Mouse (Mus musculus): ENCODE measurements at regions not wholly inside any gene's neighbourhood (a gene's known extent, or its start where the extent isn't known, plus 50 kb on each side); places are given as distances from the start of the nearest gene placed in this dataset.

DNA sequence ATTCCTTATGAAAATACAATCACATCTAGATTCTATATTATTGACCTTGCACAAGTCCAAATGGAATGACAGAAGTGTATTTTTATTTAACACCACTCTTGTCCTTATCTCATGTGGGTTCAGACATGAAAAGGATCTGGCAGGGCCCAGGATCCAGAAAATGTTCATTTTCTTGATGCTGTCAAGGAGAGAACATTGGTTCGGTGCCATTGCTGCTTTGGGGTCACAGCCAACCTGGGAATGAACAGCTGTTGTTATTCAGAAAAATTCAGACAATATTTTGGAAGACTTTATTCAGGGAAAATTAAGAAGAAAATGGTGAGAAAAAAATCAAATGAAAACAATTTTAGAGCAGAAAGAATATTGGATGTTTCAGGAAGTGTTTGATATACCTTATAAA lies 590.0 kb downstream of the Iqcm start:
- no peak for DNase-seq (ENCODE audit: low read depth)

DNA sequence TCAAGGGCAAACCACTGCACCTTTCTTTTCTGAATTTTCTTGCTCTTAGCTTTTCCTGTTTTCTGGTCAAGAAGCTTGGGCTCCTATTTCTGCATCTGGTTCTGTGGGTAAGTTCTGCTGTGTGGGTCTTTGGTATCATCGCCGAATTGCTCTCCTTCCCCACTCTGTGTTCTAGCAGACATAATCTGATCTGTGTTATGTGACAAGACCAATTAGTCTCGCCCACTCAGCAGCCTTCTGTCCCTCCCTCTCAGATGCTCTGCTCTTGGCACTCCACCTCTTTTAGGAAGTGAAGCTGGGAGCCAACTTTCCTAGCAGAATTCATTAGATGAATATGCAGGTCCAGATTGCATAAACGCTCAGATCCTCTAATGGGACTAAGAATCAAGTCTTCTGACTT lies 603.5 kb downstream of the Iqcm start:
- DNase-seq (ENCODE audit: low read depth) = no peak

DNA sequence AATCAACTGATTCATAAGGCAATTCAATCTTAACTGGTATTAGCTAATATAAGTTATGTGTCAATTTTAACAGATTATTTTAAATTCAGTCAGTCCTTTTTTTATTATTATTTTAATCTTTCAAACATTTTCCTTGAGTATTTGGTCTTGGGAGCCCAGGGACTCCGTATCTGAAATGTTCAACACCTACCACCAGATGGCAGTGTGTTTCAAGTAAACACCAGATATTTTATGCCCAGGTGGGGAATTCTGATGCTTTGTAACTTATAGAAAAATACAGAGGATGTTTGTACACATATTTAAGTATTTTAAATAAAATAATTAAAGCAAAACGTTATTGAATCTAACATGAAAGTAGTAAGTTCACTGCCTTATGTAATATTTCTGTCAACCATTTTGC lies 619.2 kb downstream of the Iqcm start:
- DNase-seq (ENCODE audit: low read depth) = no peak

DNA sequence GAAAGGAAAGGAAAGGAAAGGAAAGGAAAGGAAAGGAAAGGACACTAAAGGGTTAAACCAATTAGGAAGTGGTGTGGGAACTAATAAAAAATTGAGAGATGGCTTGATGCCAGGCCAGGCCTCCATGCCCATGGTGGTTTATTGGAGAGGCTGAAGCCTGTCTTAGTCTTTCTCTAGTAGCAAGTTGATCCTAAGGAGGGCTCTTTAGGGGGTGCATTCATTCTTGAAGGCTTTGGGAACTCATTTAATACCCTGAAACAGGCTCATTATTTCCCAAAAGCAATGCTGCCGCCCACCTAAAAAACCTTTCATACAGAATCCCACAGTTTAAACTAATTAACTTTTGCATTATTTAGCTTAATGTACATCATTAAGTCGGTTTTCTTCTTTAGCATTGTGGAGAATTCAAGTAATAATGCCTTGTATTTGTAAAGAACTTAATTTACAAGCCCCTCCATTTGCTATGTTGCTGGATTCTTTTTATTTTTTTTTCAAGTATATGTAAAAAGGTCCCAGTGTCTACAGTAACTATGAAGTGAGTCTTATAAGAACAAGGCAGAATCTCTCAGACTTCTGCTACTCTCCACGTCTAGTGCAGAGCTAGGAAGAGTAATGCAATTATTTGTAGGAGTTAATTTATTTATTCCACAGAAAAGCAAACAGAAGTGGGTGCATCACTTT lies 624.3 kb downstream of the Iqcm start:
- DNase-seq (ENCODE audit: low read depth) = no peak

DNA sequence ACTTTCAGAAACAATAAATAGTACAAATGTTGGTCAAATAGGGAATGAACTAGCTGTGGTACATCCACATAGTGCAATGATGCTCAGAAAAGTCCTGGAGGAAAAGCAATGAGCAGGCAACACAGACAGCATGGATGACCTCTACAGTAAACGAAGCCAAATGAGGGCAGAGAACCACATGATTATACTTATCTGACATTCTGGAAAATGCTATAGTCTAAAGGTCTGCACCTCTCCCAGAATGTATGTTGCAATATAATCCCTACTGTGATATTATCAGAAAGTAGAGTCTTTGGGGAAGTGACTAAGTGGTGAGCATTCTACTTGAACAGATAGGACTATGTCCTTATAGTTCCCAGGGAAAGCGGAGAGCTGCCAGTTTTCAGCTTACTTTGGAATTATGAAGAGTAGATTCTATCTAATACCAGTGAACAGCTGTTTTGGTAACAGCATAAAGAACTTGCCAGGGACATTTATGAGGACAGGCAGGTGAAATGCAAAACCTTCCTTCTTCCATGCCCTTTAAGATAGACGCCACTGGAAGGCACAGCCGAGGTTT lies 672.2 kb downstream of the Iqcm start:
- DNase-seq (ENCODE audit: low read depth) = peak; percentile 61

DNA sequence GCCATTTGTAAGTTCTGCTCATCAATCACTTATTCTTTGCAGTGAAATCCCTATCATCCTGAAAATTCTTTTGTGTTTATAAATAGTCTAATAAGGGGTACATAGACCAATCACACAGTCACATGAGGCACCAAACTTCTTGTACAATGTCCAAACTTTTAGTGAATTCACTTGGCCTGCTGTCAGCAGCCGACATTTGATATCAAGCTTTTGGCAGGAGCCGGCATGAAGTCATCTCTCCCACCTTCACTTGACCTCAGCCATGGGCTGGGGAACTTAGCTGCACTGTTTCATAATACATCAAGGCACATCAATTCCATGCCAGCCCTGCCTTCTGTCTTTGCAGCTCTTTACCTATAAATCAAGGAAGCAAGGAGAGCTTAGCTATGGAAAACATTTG lies 679.0 kb downstream of the Iqcm start:
- no peak for DNase-seq (ENCODE audit: low read depth)

DNA sequence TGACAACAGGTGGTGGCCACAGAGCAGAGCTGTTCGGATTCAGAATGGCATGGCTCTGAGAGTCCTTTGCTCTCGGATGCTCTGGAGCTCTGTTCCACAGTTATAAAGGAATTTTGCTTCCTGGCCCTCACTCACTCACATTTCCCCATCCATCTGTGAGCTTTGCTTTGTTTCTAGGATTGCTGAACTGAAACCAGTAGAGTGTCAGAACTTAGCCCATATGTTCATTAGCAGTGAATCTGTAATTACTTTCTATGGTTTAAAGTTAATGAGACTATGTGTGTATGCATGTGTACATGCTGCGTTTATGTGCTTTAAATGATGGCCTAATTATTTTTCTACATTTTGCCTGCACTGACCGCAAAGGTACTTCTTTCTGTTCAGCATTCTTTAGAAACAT lies 688.7 kb downstream of the Iqcm start:
- DNase-seq (ENCODE audit: low read depth) = no peak

DNA sequence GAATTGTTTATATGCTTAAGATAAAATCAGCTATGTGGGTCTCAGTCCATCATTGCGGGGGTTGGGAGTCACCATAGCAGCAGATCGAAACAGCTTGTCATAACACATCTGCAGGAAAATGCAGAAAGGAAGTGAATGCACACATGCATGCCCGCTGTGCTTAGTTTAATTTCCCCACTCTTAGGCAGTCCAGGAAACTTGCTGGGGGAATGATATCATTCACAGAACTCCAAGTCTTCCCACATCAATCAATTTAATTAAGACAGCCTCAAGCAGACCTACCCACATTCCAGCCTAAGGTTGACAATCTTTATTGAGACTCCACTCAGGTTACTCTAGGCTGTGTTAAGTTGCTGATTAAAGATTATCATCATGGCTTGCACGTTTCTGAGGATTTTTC lies 700.2 kb downstream of the Iqcm start:
- no peak for DNase-seq (ENCODE audit: low read depth)

DNA sequence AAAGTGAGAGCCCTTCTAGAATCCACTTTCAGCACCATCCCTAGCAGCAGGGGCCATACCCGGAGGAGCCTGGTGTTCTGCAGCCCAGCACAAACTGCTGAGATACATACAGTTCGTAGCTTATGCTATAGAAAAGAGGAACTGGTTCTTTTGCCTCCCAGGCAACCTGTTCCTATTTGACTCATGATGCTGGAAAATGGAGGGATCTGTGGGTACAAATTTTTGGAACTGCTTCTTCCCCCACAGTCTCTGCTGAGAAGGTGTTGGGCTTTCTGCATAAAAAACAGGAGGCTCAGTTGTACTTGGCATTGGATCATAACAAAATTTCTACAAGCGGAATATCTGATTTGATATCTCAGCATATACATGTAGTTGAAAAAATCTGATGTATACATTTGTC lies 716.7 kb upstream of the Nr3c2 start:
- no peak for DNase-seq (ENCODE audit: low read depth)

DNA sequence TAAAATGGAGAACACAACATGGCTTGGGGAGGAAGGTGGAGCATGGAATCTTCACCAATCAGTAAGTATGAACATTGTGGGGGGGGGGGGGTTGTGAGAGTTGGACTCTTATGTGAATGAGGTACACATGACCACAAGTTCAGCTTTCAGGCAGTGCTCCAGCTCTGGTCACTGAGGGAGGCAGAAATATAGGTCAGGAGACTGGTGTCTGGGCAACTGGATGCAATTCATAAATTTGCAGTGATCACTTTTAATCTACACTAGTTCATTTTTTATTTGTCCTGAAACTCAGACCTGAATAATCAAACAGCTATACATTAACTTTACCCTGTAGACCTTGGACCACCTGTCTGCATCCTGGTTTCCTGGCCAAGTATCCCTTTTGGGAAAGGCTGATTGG lies 715.4 kb upstream of the Nr3c2 start:
- no peak for DNase-seq (ENCODE audit: low read depth)

DNA sequence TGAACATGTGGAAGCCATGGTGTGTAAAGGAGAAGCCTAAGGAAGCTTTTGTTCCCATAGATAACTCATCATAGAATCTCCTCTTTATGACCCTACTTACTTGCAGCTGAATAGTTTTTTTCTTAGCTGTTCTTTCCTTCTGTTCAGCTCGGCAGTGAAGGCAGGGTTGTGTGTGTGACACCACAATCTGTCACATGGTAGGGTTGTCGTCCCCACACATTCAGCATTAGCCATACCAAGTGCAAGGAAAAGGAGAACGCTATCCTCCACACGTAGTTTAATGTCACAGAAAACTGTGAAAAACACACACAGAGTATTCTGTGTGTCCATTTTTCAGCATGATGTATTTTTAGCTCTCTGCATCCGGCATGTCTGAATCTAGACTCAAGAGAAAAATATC lies 711.9 kb upstream of the Nr3c2 start:
- DNase-seq (ENCODE audit: low read depth) = no peak

DNA sequence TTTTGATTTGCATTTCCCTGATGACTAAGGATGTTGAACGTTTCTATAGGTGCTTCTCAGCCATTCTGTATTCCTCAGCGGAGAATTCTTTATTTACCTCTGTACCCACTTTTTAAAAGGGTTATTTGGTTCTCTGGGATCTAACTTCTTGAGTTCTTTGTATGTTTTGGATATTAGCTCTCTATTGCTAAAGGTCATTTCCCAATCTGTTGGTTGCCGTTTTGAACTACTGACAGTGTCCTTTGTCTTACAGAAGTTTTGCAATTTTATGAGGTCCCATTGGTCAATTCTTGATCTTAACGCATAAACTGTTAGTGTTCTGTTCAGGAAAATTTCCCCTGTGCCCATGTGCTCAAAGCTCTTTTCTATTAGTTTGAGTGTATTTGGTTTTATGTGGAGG lies 687.4 kb upstream of the Nr3c2 start:
- peak; percentile 64 for DNase-seq (ENCODE audit: low read depth)

DNA sequence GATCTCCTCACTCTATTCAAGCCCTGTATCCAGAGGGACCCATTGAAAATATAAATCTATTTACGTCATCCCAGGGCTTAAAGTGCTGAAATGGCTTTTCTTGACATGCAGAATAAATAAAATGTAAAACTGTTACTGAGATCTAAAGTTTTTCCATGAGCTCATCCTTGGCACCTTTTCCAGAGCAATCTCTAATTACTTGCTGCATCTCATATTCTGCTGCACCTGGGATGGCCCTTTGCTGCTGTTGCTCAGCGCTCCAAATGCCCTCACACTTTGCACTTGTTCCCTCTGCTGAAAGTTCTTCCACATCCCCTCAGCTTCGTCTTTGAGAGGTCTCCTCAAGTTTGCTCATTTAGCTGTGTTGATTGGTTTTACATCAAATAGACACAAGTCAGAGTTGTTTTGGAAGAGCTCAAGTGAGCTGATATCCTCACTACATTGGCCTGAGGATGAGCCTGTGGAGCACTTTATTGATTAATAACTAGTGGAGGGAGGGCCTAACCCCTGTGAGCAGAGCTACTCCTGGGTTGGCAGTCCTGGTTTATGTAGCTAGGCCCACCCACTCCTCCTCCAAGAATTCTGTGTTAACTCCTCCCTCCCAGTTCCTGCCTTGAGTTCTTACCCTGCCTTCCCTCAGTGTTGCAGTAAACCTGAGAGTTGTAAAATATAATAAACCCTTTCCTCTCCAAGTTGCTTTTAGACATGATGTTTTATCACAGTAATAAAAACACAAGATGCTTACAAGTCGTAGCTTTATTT lies 681.2 kb upstream of the Nr3c2 start:
- DNase-seq (ENCODE audit: low read depth) = no peak

DNA sequence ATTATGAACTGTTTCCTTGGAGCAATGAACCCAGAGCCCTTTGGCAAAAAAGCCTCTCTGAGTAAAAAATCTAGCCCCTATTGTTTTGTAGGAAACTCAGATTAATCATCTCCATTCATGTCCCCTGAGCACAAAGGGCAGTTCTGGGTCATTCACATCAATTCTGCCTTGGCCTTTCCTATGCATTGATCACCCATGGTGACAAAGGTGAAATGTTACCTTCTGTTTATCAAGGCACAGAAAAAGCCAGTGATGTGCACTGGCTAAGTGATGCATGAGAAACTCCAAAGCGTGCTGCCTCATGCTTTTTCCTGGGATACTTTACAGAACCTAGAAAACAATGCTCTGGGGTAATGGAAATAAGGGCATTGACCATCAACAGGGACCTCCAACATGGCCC lies 668.4 kb upstream of the Nr3c2 start:
- no peak for DNase-seq (ENCODE audit: low read depth)

DNA sequence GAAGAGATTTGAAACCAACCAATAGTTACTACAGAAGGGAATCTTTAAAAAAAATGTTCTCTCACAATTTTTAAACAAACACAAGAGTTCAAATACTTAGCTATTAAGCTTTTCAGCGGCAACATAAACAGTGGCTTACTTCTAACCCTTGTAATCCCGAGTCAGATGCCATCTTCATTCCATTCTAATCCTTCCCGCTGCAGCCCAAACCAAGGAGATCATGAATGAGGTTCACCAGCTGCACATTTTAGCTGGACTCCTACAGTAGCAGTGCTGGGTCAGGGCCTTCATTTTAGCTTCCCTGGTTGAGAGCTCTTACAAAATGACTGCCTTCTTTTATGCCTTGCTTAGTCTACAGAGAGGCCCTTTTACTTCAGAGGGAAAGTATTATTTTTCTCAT lies 650.0 kb upstream of the Nr3c2 start:
- no peak for DNase-seq (ENCODE audit: low read depth)

DNA sequence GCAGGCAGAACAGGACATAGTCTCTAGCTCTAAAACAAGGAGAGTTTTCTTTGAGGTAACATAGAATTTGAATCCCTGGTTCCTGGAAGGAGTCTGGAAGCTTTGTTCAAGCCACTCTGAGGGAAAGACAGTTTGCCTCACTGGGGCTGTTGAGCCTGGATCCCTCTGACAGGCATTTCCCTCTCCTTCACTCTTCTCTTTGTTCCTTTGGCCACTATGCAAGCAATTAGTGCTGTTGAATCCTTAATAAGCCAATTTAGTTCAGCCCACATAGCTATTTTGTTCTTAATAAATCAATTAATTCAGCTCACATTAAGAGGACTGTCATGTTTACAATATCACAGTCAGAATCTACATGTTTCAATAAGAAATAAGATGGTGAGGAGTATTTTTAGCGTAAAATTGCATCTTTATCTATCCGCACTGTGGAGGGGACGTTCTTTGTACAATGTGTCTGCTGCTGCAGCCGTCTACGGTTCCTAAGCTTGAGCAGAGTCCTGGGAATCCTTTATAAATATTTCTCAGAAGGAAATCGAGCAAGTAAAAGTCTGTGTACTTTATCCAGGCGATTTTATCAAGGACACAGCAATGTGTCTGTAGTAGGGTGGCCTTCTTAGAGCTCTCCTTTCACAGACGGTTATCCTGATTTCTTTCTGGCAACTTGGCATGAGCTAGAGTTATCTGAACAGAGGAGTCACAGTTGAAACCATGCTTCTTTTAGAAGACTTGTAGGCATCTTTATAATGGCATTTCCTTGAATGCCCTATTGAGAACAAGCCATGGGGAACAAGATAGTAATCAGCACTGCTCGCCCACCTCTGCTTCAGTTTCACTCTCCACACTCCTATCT lies 646.9 kb upstream of the Nr3c2 start:
- no peak for DNase-seq (ENCODE audit: low read depth)

All from gonadal fat pad, adult 2 months (tissue).